Mouse (Mus musculus): ENCODE data around the gene Tspan13. TPM values are rescaled to one million over a fixed set of nuclear protein-coding genes. Genes with fewer than 3 reads are reported as not detected.

The Tspan13 gene
- polyA plus RNA-seq, 1 experiment from 2014 or later: 182 TPM

GRCm38 (mm10) chr12:35975898-35976297 is 66.4 kb downstream of the Tspan13 start:
- H3K36me3 ChIP-seq (ENCODE audit: control insufficient read depth, insufficient read depth, low read length): no peaks in the 10 kb centered on the region
- H3K27me3 ChIP-seq (ENCODE audit: control insufficient read depth, insufficient read depth, low read length): no peaks in the 10 kb centered on the region
- DNase-seq (ENCODE audit: low spot score, missing footprints) (no peak), ATAC-seq (ENCODE audit: low FRiP score) (no peak)
- no peak overlapping the region for H3K9ac ChIP-seq (ENCODE audit: low read length)
- no peaks in the 10 kb centered on the region for H3K9me3 ChIP-seq (ENCODE audit: control insufficient read depth, low read length)
- H3K4me3 ChIP-seq (ENCODE audit: low read depth, low read length): no peak overlapping the region
- H3K27ac ChIP-seq (ENCODE audit: low read depth, low read length): no peak overlapping the region
- 80% methylated on average over 3 of the region's 3 CpGs for WGBS
- H3K4me1 ChIP-seq (ENCODE audit: control insufficient read depth, insufficient read depth, low read length): 0 out of 2 replicates have a peak, but pooled peaks cover 3% of the 10 kb centered on the region
- no peak overlapping the region for H3K4me2 ChIP-seq

DNA sequence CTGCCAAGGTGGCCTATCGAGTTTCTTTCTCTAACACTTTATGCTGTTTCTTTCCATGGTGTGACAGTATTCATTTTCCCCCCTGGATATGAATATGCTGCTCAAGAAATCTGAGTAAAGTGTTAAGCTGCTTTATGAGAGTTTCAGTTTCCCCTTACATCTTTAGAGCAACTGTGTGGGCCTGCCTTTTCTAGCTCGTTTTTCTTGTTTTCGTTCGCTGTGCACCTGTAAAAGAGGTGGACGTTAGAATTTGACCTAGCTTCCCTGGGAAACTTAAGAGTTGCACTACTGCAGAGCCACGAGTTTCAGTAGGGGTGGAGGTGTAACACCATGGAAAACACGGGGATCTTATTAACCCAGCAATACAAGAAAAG is 75.5 kb downstream of the Tspan13 start:
- WGBS: 81% methylated on average over 7 of the region's 7 CpGs
- H3K4me2 ChIP-seq: no peak overlapping the region
- H3K9me3 ChIP-seq (ENCODE audit: control insufficient read depth, low read length): no peaks in the 10 kb centered on the region
- no peak overlapping the region for H3K27ac ChIP-seq (ENCODE audit: low read depth, low read length)
- DNase-seq (ENCODE audit: low spot score, missing footprints) (no peak), ATAC-seq (ENCODE audit: low FRiP score) (no peak)
- H3K36me3 ChIP-seq (ENCODE audit: control insufficient read depth, insufficient read depth, low read length): no peaks in the 10 kb centered on the region
- no peak overlapping the region for H3K4me3 ChIP-seq (ENCODE audit: low read depth, low read length)
- H3K9ac ChIP-seq (ENCODE audit: low read length): no peak overlapping the region
- no peaks in the 10 kb centered on the region for H3K4me1 ChIP-seq (ENCODE audit: control insufficient read depth, insufficient read depth, low read length)
- no peaks in the 10 kb centered on the region for H3K27me3 ChIP-seq (ENCODE audit: control insufficient read depth, insufficient read depth, low read length)

DNA sequence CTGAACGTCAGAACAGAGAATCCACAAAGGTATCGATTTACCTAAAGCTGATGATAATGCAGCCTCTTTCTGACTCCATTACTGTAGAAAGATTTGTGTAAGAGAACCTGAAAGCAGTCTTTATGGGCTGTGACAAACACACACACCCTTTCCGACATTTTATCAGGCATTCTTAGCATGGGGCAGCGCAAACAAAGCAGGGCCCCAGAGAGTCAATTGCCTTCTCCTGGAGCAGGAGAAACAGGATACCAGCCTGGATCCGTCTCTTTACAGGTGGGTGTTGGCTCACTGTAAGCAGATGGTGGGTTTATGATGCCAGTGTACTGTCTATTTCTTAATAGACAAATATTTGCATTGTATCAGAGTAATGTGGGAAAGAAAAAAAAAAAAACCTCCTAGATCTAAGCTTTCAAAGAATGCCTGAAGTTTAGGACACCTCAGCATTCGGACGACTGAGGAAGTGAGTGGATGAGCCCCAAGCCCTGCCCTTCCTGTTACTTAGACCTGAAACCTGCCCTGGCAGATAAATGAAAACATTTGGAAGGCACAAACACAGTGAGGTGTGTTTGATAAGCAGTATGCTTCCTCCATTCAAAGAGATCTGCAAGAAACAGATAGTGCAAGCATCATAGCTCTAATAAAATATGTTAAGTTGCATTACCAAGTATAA is 76.1 kb downstream of the Tspan13 start:
- ATAC-seq (ENCODE audit: low FRiP score) (no peak), DNase-seq (ENCODE audit: low spot score, missing footprints) (no peak)
- H3K4me3 ChIP-seq (ENCODE audit: low read depth, low read length): no peak overlapping the region
- 69% methylated on average over 7 of the region's 7 CpGs for WGBS
- H3K27ac ChIP-seq (ENCODE audit: low read depth, low read length): no peak overlapping the region
- no peaks in the 10 kb centered on the region for H3K9me3 ChIP-seq (ENCODE audit: control insufficient read depth, low read length)
- no peaks in the 10 kb centered on the region for H3K36me3 ChIP-seq (ENCODE audit: control insufficient read depth, insufficient read depth, low read length)
- no peaks in the 10 kb centered on the region for H3K27me3 ChIP-seq (ENCODE audit: control insufficient read depth, insufficient read depth, low read length)
- no peak overlapping the region for H3K4me2 ChIP-seq
- H3K4me1 ChIP-seq (ENCODE audit: control insufficient read depth, insufficient read depth, low read length): no peaks in the 10 kb centered on the region
- no peak overlapping the region for H3K9ac ChIP-seq (ENCODE audit: low read length)

Other genes starting within 250 kb of the Tspan13 start
- gene Agr3, start 116.9 kb downstream of the Tspan13 start, polyA plus RNA-seq (2014; fragmentation: Nextera tagmentation; extraction: Ambion mirVana): not detected in 2 replicates
- not detected in 2 replicates for gene Agr2, start 49.6 kb downstream of the Tspan13 start, polyA plus RNA-seq (2014; fragmentation: Nextera tagmentation; extraction: Ambion mirVana)
- gene Ankmy2, start 114.6 kb upstream of the Tspan13 start, polyA plus RNA-seq (2014; fragmentation: Nextera tagmentation; extraction: Ambion mirVana): 30.9 and 33.8 TPM in 2 replicates
- gene Bzw2, start 115.6 kb upstream of the Tspan13 start, polyA plus RNA-seq (2014; fragmentation: Nextera tagmentation; extraction: Ambion mirVana): 292 and 312 TPM in 2 replicates
- not detected in 2 replicates for gene Lrrc72, start 210.9 kb upstream of the Tspan13 start, polyA plus RNA-seq (2014; fragmentation: Nextera tagmentation; extraction: Ambion mirVana)